Mouse (Mus musculus): ENCODE results near the gene Trak1.

GRCm38 (mm10) chr9:121387539-121388272 lies 90.4 kb downstream of the Trak1 start:
- TF ChIP-seq EP300 (IDR thresholded peaks at IDR 0.05; ENCODE audit: low read depth) (no peak), CTCF (IDR thresholded peaks at IDR 0.05; ENCODE audit: low read depth) (no peak)

Measured in liver, postnatal 0 days (tissue).